Mouse (Mus musculus) MEL (cell line): ENCODE measurements around the gene Cfap43. TPM values are rescaled to one million over a fixed set of nuclear protein-coding genes. Genes with fewer than 3 reads are reported as not detected.
A peak's percentile ranks its signal among the peaks of the same experiment; 100 is the strongest.
"Not testable (repeated sequence)": the region's sequence is repeated elsewhere in the genome, so short reads cannot be mapped to it uniquely, and the experiment has no call there.

ENCODE experiments used
- DNase-seq: peaks from one replicate; pipeline ENCODE4 v3.0.0; 2011; ENCODE audit warnings: low read depth, low spot score
- H3K27ac ChIP-seq: 2 replicates; pipeline ENCODE4 v1.5.1; 2012; ENCODE audit warnings: low read depth, mild to moderate bottlenecking, control low read depth, low read length, moderate library complexity; ENCODE audit not compliant: control insufficient read depth
- H3K27me3 ChIP-seq, 2 experiments: fragments of 150-350 bp in 1 of 2; sonication (generic) in 1 of 2; 2 replicates each; pipeline ENCODE4 v1.6.1; 2012; ENCODE audit warnings: low read length in 2 of 2, mild to moderate bottlenecking in 2 of 2, improper control_type of control experiment in 1 of 2, moderate library complexity in 1 of 2; ENCODE audit not compliant: insufficient read depth in 2 of 2, control insufficient read depth in 1 of 2
- H3K36me3 ChIP-seq, 2 experiments: 2 replicates each; pipeline ENCODE4 v1.6.1; 2012 to 2014; ENCODE audit warnings: low read length in 2 of 2, improper control_type of control experiment in 1 of 2, inconsistent platforms in 1 of 2, mild to moderate bottlenecking in 1 of 2; ENCODE audit not compliant: insufficient read depth in 2 of 2, control insufficient read depth in 1 of 2
- H3K4me1 ChIP-seq, 2 experiments: fragments of 150-350 bp in 1 of 2; sonication (generic) in 1 of 2; 2 replicates each; pipeline ENCODE4 v1.6.1; 2012; ENCODE audit warnings: low read length in 2 of 2, improper control_type of control experiment in 1 of 2, mild to moderate bottlenecking in 1 of 2; ENCODE audit not compliant: insufficient read depth in 2 of 2, control insufficient read depth in 1 of 2
- H3K4me3 ChIP-seq, 2 experiments: fragments of 150-350 bp in 1 of 2; sonication (generic) in 1 of 2; 2 replicates each; pipeline ENCODE4 v1.5.1; 2012; ENCODE audit warnings: low read depth in 2 of 2, low read length in 2 of 2, mild to moderate bottlenecking in 2 of 2, moderate library complexity in 2 of 2, control low read depth in 1 of 2, improper control_type of control experiment in 1 of 2; ENCODE audit not compliant: control insufficient read depth in 1 of 2, insufficient read depth in 1 of 2
- H3K79me2 ChIP-seq: 2 replicates; pipeline ENCODE4 v1.6.1; 2012; ENCODE audit warnings: mild to moderate bottlenecking, low read length, moderate library complexity; ENCODE audit not compliant: control insufficient read depth, poor library complexity, insufficient read depth
- H3K9ac ChIP-seq: 2 replicates; pipeline ENCODE4 v1.6.1; 2012; ENCODE audit warnings: low read depth, mild to moderate bottlenecking, control low read depth, low read length, moderate library complexity; ENCODE audit not compliant: control insufficient read depth, poor library complexity, severe bottlenecking
- H3K9me3 ChIP-seq: fragments of 150-350 bp; sonication (generic); replicated peaks from 2 replicates; pipeline ENCODE4 v1.6.1; 2012; ENCODE audit warnings: mild to moderate bottlenecking, low read length, improper control_type of control experiment, moderate library complexity; ENCODE audit not compliant: insufficient read depth
- CHD2 ChIP-seq: IDR thresholded peaks from 2 replicates; pipeline ENCODE4 v1.6.1; 2011; ENCODE audit warnings: low read length, improper control_type of control experiment
- ELF1 ChIP-seq: IDR thresholded peaks from 2 replicates; pipeline ENCODE4 v1.6.1; 2014; ENCODE audit warnings: low read depth, mild to moderate bottlenecking, inconsistent platforms, low read length, improper control_type of control experiment, moderate library complexity
- EP300 ChIP-seq, 2 experiments: IDR thresholded peaks; 2 replicates each; pipeline ENCODE4 v1.6.1; 2011; ENCODE audit warnings: improper control_type of control experiment in 2 of 2, low read length in 2 of 2, low read depth in 1 of 2, mild to moderate bottlenecking in 1 of 2
- ETS1 ChIP-seq: IDR thresholded peaks from 2 replicates; pipeline ENCODE4 v1.6.1; 2012; ENCODE audit warnings: low read depth, mild to moderate bottlenecking, inconsistent platforms, low read length, improper control_type of control experiment, moderate library complexity
- GABPA ChIP-seq: IDR thresholded peaks from 2 replicates; pipeline ENCODE4 v1.6.1; 2012; ENCODE audit warnings: low read depth, mild to moderate bottlenecking, inconsistent platforms, low read length, improper control_type of control experiment, moderate library complexity
- GATA1 ChIP-seq: IDR thresholded peaks from 2 replicates; pipeline ENCODE4 v1.6.1; 2011; ENCODE audit warnings: low read depth, low read length, improper control_type of control experiment
- MAFK ChIP-seq: IDR thresholded peaks from 2 replicates; pipeline ENCODE4 v1.6.1; 2011; ENCODE audit warnings: low read depth, mild to moderate bottlenecking, low read length, improper control_type of control experiment, borderline replicate concordance
- MAX ChIP-seq: IDR thresholded peaks from 2 replicates; pipeline ENCODE4 v1.6.1; 2011; ENCODE audit warnings: low read length, improper control_type of control experiment
- MEF2A ChIP-seq: IDR thresholded peaks from 2 replicates; pipeline ENCODE4 v1.6.1; 2014; ENCODE audit warnings: low read depth, mild to moderate bottlenecking, inconsistent platforms, low read length, improper control_type of control experiment; ENCODE audit not compliant: poor library complexity, insufficient replicate concordance, severe bottlenecking; ENCODE audit errors: extremely low read depth
- MXI1 ChIP-seq: IDR thresholded peaks from 2 replicates; pipeline ENCODE4 v1.6.1; 2011; ENCODE audit warnings: mild to moderate bottlenecking, low read depth, low read length, improper control_type of control experiment
- NELFE ChIP-seq: IDR thresholded peaks from 2 replicates; pipeline ENCODE4 v1.6.1; 2011; ENCODE audit warnings: low read depth, low read length, improper control_type of control experiment
- POLR2AphosphoS2 ChIP-seq: IDR thresholded peaks from 2 replicates; pipeline ENCODE4 v1.6.1; 2011; ENCODE audit warnings: low read length, improper control_type of control experiment
- SMC3 ChIP-seq: IDR thresholded peaks from 2 replicates; pipeline ENCODE4 v1.6.1; 2011; ENCODE audit warnings: low read depth, low read length, improper control_type of control experiment
- polyA plus RNA-seq, 2 experiments: library from polyadenylated mRNA; stranded (reverse) in 1 of 2; unstranded in 1 of 2; fragments of >175 nt in 1 of 2; fragments of >200 nt in 1 of 2; gene quantifications; 2 replicates each; pipeline versions ENCODE4 v1.2.1 to v1.2.4; 2012; ENCODE audit warnings: low replicate concordance in 2 of 2, low read depth in 1 of 2; ENCODE audit not compliant: insufficient read length in 2 of 2, insufficient read depth in 1 of 2, missing spikeins in 1 of 2
- total RNA-seq: library from RNA; depleted of rRNA; stranded (reverse); fragments of 300-350 nt; gene quantifications from 2 replicates; pipeline ENCODE4 v1.2.3, GENCODE M21; 2012

The Cfap43 gene
- total and polyA plus RNA-seq, 3 experiments, result 0.10 to 0.12 TPM; not detected in 1

- Histone ChIP-seq H3K4me3 (no peak overlapping the region), H3K79me2 (no peaks in the 10 kb centered on the region), H3K36me3 (no peaks in the 10 kb centered on the region; a peak in 2 of 4 replicates), H3K27me3 (no peaks in the 10 kb centered on the region), H3K9ac (no peak overlapping the region), H3K27ac (no peak overlapping the region), H3K4me1 (peaks cover 0 to 6% of the 10 kb centered on the region in 2 experiments; a peak in 2 of 4 replicates), H3K9me3 (no peaks in the 10 kb centered on the region)
- no peak for TF ChIP-seq NELFE
- no peak for TF ChIP-seq ETS1
- TF ChIP-seq GABPA, result no peak
- no peak for TF ChIP-seq SMC3
- no peak for DNase-seq
These were observed 69.4 kb downstream of the Cfap43 start for GRCm38 (mm10) chr19:47849735-47850134.

DNA sequence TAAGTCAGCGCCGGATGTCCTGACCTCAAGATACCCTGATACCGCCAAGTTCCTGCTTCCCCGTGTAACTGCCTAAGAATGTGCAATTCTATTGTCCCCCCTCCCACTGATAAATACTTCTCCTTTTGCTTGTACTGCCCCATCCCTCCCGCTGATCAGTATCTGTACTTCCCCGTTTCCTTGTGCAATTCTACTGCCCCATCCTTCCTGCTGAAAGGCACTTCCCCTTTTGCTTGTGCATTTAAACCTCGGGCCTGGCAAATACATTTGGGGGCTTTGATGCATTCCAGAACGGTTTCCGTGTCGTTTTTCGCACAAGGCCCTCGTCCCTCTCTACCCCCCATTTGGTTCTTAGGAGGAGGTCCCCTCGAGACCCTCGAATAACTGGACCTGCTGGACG is 77.9 kb downstream of the Cfap43 start:
- H3K4me1 ChIP-seq, H3K9ac ChIP-seq, H3K79me2 ChIP-seq, H3K4me3 ChIP-seq, H3K36me3 ChIP-seq, H3K27me3 ChIP-seq, H3K9me3 ChIP-seq, H3K27ac ChIP-seq: not testable (repeated sequence)
- TF ChIP-seq GATA1, result peak; percentile 42
- peak; percentile 36 to 41; a peak in 3 of 4 replicates for TF ChIP-seq EP300 (IDR thresholded peaks at IDR 0.05; ENCODE audit: low read depth in 1 of 2, low read length in 2 of 2)
- peak; percentile 74 for DNase-seq

DNA sequence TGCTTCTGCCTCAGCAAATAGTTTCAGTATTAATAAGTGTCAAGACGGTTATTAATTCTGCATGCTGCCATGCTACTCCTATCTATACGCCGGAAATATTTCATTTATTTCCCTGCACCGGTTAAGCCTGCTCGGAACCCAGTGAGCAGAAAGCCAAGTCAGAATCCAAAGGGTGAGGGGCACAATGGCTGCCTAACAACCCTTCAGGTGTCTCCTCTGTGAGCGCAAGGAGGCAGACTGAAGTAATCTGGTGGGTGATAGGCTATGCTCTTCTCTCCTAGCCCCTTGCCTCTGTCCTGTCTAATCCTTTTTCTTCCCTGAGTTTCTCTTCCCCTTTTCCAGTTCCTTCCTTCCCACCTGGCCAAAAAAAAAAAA is 81.6 kb downstream of the Cfap43 start:
- Histone ChIP-seq H3K9me3 (no peaks in the 10 kb centered on the region), H3K4me1 (no peaks in the 10 kb centered on the region), H3K79me2 (no peaks in the 10 kb centered on the region), H3K4me3 (no peak overlapping the region), H3K27me3 (no peaks in the 10 kb centered on the region), H3K9ac (no peak overlapping the region), H3K27ac (no peak overlapping the region), H3K36me3 (no peaks in the 10 kb centered on the region)
- no peak for TF ChIP-seq MEF2A
- no peak for TF ChIP-seq GATA1
- TF ChIP-seq MXI1, result no peak
- no peak for TF ChIP-seq POLR2AphosphoS2
- no peak for TF ChIP-seq MAFK
- no peak for TF ChIP-seq ELF1
- TF ChIP-seq MAX, result no peak
- TF ChIP-seq CHD2, result no peak
- TF ChIP-seq EP300 (IDR thresholded peaks at IDR 0.05; ENCODE audit: low read depth in 1 of 2, low read length in 2 of 2), result no peak
- no peak for DNase-seq
